Mouse (Mus musculus) hematopoietic stem cell, adult 5-6 weeks (primary cell): Measurements from ENCODE around the gene Ubtd1. TPM values are rescaled to one million over a fixed set of nuclear protein-coding genes. Genes with fewer than 3 reads are reported as not detected.

ENCODE experiments used
- ATAC-seq, 2 experiments: fragments of 125-278 bp in 1 of 2; replicated peaks in 1 of 2; 2 replicates each; pipeline ENCODE4 v1.8.0; 2016 to 2017; ENCODE audit warnings: inconsistent platforms in 2 of 2, mild to moderate bottlenecking in 2 of 2, moderate number of reproducible peaks in 2 of 2, low read depth in 1 of 2, moderate TSS enrichment in 1 of 2; ENCODE audit not compliant: low FRiP score in 2 of 2, poor library complexity in 2 of 2, severe bottlenecking in 2 of 2, insufficient read depth in 1 of 2, low TSS enrichment in 1 of 2
- total RNA-seq: library from RNA; stranded (forward); fragments of 172-1452, 232-1000 nt; gene quantifications from 2 replicates; pipeline ENCODE4 v1.2.3, GENCODE M21; 2017

The Ubtd1 gene
- total RNA-seq, 1 experiment from 2014 or later, result 14.9 TPM

DNA sequence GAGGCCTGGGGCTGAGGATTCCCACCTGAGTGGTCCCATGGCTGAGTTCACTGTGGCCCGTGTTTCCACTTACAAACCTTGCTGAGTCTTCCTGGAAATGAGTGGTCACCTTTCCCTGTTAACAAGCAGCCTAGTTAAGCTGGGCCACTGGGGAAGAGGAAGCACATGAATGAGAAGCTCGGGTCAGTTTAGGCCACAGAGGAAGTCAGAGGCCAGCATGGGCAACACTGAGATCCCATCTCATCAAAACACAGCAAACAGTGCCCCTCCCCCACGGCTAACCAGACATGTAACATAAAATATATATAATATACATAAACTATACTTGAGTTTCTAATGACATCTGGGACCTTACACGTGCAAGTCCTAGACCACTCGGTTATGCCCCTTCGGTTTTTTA is 8.2 kb downstream of the Ubtd1 start:
- ATAC-seq, result peak in 1 of 2 experiments; percentile 27; a peak in 1 of 4 replicates

DNA sequence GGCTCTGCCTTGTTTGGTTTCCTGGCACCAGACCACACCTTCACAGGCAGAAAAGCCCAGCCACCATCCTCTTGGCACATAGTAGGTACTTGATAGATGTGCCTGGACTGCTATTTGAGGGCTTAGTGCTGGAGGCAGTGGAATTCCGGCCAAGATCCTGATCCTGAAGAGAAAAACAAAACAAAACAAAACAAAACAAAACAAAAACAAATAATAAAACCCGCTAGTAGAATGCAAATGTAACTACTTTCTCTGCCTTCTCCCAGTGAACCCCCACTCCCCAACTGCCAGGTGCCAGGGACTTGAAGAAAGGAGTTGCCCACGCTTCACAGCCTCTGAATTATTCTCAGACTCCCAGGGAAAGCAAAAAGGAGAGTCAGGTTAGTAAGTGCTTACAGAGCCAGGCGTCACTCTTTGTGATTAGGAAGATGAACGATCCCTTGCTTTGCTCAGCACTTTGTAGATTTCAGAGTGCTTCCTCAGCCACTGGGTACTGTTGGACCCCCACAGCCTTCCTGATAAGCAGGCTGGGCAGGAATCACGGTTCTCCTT is 10.4 kb downstream of the Ubtd1 start:
- ATAC-seq, result peak in 1 of 2 experiments; percentile 4; a peak in 1 of 4 replicates

DNA sequence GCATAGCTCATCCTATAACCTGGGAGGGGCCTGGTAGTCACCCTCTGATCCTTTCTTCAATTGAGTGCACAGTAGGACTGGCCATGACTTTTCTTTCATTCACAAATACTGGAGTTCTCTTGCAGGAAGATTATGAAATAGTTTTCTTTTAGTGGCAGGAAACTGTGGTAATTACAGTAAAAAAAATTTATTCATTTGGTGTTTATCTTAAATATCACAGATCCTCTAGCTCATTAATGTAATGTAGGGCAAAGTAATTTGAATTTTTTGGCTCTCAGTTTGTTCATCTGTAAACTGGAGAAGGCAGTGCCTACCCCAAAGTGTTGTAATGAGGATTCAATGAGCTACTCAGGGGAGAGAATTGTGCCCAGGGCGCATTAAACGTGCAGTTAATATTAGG is 11.4 kb downstream of the Ubtd1 start:
- no peak for ATAC-seq

DNA sequence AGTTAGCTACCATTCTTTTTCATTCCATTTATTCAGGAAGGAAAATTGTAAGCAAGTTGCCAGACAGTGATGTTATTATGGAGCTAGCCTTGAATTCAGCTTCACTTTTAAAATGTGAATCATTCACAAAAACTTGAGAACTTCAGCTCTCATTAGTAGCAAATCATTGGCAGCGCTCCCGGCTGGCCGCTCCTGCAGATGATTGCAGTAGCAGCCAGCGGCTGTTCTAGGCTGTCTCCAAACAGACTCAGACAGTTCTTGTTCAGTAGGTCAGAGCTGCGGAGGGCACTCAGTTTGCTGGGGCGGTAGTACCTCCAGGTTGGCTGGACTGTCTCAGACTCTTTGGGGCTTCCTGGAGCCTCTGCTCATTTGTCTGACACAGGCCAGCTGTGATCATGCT is 11.9 kb downstream of the Ubtd1 start:
- ATAC-seq, result no peak

DNA sequence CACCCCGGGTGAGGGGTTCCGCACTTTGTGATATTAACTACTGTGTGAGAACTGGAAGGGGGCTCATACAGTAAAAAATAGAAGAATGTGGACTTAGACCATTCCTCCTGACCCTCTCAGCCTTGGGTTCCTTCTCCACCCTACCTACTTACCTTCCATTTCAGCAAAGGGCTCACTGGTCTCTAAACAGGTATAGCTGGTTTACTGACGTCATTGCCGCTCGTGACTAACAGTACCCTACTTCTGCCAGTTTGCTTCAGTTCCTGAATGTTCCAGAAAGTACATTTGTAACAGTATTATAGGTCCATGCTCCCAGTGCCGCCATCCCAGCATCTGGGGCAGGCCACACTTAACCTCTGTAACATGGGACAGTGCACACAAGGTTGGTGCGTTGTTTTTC is 12.5 kb downstream of the Ubtd1 start:
- no peak for ATAC-seq

DNA sequence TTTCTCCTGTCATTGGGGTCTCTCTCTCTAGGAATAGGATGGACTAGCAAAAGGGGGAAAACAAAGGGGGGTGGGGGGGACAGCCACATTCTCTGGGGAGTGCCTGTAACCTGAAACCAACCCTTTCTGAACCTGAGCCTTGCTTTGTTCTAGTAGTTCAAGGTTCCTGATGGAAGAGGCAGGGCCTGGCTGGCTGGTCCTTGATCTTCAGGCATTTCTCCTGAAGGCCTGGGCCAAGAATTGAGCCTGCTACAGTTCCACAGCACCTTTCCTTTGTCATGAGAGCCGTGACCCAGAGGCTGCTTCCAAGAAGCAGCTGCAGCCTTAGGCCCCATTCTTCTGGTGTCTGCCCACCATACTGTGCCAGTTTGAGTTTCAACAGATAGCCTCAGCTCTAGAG is 13.9 kb downstream of the Ubtd1 start:
- no peak for ATAC-seq

DNA sequence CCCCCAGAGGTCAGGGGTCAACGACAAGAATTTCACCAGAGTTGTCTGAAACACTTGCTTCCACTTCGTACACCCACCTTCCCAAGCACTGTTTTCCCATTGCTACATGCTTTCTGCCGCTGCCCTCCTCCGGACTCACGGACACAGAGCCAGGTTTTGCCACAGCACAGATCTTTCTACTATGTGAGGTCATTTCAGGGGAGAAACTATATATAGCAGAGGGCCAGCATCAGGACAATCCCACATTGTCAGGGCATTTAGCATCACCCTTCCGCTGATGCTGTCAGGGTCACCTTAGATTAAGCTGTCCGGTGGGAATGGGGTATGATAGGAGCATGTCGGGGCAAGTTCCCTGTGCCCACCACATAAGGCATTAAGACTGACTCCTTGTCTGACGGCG is 15.5 kb downstream of the Ubtd1 start:
- ATAC-seq, result no peak

DNA sequence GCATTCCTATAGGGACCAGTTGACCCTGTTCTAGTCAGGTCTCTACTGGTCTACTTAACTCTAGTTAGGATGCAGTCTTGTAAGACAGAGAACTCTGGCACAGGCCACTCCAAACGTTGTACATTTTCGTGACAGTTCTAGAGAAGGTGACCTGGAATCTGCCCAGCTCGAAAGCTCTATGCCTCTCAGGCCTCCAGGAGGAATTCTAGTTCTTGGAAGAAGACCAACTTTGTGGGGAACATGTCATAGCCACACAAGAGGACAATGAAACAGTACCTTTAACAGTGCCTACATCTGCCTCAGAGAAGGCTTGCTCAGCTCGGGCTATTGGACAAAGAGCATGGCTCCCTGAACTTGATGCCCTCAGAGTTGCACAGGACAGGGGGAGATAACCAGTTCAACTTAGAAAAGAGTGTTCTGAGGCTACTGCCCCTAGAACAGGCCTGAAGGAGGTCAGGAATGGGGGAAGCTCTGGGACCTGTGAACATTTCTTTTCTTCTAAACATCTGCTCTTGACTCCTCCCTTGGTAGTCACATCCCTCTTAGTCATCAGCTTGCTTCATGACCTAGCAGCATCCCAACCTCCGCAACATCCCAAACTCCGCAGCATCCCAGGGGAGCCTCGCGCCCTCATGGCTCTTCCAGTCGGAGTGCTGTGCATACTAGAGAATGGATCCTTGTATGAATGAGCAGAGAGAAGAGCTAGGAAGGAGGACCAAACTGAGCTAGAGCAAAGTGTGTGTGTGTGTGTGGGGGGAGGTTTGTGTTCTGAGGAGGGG is 17.4 kb downstream of the Ubtd1 start:
- no peak for ATAC-seq

DNA sequence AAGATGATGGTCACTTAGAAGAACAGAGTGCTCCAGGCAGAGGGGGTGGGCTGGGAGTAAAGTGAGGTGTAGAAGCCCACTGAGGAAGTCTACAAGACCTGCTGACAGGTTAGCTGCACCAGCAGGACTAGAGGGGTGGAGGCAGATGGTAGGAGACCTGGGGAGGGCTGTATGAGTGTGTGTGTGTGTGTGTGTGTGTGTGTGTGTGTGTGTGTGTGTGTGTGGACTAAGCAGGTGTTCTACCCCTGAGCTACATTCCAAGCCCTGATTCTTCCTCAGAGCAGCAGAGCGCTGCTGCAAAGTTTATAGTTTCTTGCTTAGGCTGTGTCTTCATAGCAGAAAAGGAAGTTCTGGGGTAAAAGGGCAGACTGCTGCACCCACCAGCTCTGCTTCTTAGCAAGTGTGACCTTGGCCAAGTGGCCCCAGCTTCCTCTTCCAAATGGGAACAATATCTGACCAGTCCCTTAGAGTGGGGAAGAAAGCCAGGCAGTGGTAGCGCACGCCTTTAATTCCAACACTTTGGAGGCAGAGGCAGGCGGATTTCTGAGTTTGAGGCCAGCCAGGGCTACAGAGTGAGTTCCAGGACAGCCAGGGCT is 18.2 kb downstream of the Ubtd1 start:
- ATAC-seq, result peak in 1 of 2 experiments; percentile 40; a peak in 1 of 4 replicates

DNA sequence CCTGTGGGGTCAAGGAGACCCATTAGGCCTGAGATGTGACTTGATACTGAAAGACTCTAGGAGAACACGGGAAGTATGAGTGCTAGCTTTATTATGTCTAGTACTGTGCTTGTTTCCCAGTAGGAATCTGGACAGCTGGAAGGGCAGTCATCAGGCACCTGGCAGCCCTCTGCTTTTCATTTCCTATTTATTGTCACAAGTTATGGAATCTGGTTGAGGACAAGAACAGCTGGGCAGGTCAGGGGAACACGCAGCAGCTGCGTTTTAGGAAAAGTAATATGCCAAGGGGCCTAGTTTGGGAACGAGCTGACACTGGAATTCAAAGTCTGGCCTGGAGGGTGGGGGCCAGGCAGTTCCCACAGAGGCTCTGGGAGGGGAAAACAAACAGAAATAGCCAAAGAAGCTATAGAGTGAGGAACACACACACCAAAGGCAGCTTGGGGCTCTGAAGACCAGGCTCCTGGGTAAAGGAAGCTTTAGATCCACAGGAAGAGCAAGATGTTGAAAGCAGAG is 18.9 kb downstream of the Ubtd1 start:
- no peak for ATAC-seq

DNA sequence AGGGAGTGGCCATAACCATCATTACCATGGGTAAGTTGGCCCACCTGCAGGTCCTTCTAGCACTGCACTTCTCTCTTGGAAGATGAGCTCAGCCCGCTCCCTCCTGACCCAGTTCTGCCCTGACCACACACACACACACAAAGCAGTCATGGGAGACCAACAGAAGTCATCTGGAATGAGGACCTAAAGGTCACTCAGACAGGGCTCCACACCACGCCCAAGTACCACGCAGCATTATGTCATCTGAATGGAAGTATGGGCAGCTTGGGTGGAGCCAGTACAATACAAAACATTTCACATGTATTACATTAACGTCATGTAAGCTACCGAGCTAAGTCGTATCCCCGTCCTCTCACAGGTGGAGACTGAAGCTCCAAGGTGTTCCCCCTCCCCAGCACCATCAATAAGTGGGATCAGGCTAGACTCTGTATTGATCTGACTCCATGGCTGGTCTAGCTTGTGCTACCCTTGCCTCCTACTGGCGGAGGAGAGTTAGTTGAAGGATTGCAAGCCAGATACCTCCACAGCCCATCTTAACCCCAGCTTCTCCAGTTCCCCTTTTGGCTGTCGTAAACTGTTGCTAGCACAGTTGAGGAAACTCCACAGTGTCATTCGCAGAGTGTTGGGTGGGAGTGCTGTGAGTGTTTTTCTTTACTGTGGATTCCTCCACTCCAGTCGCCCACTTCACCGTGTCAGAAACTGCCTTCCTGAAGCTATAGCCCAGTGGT is 19.9 kb downstream of the Ubtd1 start:
- ATAC-seq, result peak; percentile 34 to 68; a peak in 2 of 4 replicates

DNA sequence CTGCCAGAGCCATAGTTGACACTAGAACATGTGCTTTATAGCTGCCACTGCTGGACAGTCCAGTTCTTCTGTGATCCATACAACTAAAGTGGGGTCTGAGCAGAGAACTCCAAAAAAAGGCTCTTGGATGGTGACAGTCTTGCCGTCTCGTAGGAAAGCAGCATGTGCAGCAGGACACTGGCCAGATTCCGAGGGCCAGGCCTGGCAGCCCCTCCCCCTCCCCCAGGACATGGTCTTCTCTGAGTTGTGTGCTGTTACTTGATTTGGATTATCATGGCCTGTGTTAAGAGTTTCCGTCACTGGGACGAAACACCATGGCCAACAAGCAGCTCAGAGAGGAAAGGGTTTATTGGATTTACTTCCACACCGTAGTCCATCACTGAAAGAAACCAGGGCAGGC is 22.7 kb downstream of the Ubtd1 start:
- no peak for ATAC-seq

DNA sequence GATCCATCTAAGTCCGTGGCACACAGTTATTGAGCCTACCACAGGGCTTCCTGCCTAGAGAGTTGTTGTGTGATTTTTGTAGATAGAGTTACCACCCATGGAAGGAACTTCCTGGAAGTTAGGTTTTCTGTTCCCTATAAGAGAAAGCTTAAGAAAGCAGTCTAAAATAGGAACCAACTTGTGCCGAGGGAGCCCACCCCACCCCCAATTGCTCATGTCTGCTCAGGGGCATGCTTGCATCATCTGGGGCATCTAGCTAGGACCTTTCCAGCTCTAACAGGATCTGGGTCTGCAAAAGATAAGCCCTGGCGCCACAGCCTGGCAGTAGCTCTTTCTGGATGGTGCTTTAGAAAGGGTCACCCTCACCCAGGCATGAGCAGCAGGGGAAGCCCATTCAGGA is 24.1 kb downstream of the Ubtd1 start:
- peak; percentile 68 to 69 for ATAC-seq

DNA sequence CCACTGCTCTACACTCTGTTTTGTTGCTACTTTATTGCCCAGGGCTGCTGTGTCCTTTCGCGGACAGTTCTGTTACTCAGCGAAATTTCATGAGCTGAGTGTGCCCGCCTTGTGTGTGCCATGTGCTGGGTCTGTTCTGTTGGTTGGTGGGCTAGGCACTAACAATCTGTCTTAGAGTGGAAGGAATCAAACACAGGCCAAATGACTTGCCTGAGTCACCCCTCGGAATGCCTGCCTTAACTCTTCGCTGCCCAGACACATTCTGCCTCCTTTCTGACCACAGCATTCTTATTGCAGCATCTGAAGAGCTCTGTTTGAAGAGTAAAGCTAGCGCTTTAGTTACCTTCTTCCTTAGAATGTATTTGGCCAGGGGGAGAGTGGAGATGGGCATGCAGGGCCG is 25.0 kb downstream of the Ubtd1 start:
- ATAC-seq, result no peak

DNA sequence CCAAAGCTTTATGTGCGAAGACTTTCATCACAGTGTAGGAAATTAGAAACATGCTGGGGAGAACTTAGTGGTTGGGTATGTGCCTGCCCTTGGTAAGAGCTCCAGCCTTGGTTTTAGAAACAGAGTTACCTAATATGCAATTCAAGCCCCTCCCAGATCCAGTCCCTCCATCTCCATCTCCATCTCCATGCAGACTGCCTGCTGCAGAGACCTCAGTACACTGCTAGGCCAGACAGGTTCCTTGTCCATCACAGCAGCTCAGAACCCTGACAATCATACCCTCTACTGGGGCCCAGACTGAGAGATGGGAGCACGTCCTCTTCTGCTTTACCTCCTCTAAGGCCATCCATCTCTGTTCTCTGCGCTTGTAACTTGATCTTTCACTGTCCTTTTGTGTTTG is 27.0 kb downstream of the Ubtd1 start:
- no peak for ATAC-seq

DNA sequence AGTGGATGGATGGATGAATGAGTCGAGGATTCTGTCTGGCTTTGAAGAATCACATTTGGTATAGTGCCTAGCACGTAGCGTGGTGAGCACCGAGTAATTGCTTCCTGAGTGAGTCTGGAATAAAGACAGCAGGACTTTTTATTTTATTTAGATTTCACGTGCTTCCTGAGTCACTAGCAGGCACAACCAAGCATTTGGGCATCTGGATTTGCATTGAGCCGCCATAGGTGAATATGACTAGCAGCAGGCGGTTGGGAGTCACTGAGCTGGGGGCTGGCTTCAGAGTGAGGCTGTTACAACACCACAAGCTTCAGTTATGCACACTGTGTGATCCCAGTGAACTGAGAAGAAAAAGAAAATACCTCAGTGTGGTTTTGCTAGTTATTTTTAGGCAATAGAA is 27.5 kb downstream of the Ubtd1 start:
- no peak for ATAC-seq

DNA sequence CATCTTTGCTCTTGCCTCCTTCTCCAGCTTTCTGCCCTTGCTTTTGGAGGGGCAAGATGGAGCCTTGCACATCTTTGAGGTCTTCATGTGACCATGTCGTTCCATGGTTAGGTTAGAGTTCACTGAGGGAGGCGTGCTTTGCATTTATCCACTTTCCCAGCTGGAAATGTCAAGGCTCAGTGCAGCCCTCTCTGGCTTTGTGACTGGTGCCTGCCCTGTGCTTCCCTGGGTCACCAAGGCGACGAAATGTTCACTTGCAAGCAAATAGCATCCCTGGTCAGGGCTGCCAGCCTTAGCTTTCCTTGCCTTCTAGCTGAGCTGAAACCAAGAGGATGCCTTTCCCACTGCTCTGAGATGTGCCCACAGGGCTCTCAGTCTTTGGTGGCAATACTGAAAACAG is 28.9 kb downstream of the Ubtd1 start:
- ATAC-seq, result no peak

DNA sequence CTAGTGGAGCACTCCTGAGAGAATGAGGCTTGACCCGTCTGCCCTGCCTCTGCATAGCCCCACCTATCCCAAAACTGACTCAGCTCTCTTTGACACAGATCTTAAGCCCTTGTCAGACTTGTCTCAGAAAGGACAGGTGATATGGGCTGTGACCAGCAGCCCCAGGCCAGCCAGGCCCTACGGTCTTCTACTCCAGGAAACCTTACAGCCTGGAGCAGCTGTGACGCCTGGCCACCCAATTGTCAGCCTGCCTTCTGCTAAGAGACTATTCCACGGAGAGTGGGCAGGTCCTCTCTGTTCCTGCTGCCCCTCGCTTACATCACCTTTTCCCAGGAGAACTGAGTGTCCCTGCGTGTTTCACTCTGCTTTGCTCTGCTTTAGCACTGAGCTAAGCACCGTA is 29.6 kb downstream of the Ubtd1 start:
- ATAC-seq, result no peak
